In the genomic region with DNA sequence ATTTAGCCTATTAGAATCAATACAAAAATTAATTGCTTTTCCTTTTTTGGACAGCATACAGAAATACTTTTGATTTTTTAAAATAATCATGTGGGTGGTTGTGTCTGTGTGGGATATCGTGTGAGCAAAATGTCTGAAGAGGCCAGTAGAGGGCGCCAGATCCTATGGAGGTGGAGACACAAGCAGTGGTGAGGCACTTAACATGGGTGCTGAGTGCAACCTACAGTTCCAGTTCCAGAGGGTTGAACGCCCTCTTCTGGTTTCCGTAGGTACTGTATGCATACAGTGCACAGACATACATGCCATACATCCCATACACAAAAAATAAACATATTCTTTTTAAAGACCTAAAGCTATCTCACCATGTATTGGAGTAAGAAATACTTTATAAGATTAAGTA, we compare ENCODE assay signal across 8 mouse cellular contexts.
DNase-seq lines count a peak whose midpoint lies in the region; ATAC-seq and TF ChIP-seq lines count a peak whose summit lies in the region.

No protein-coding gene starts in this region.

- no peaks in the 10 kb centered on the region for H3K27me3 ChIP-seq in lung, embryonic 14.5 days (ENCODE audit: insufficient read depth, low read length)

- ATAC-seq in lung, embryonic 14.5 days (ENCODE audit: insufficient read depth), result peak; percentile 54

- H3K4me3 ChIP-seq in cortical plate, adult 2 months (ENCODE audit: insufficient read depth, low read length), result no peak overlapping the region
- no peak overlapping the region for H3K4me3 ChIP-seq in lung, embryonic 14.5 days (ENCODE audit: low read depth, low read length)

- H3K4me2 ChIP-seq in lung, embryonic 14.5 days, result no peak overlapping the region

- H3K4me1 ChIP-seq in cortical plate, adult 2 months (ENCODE audit: control insufficient read depth, insufficient read depth, low read length), result no peaks in the 10 kb centered on the region
- H3K4me1 ChIP-seq in lung, embryonic 14.5 days (ENCODE audit: insufficient read depth), result no peaks in the 10 kb centered on the region

- no peak for TF ChIP-seq POLR2A in cortical plate, adult 2 months (IDR thresholded peaks at IDR 0.05; ENCODE audit: extremely low read depth, insufficient read depth, low read length)

- no peak overlapping the region for H3K27ac ChIP-seq in cortical plate, adult 2 months (ENCODE audit: insufficient read depth, low read length)
- no peak overlapping the region for H3K27ac ChIP-seq in lung, embryonic 14.5 days (ENCODE audit: low read depth)

- WGBS in lung, embryonic 14.5 days, result 46% methylated on average over 4 of the region's 4 CpGs

- DNase-seq in frontal cortex, adult 2 months (ENCODE audit: extremely low spot score in 1 of 2, low spot score in 1 of 2), result peak; percentile 30 to 65
- no peak for DNase-seq in frontal cortex, postnatal 14 days (ENCODE audit: low spot score in 2 of 2)
- peak; percentile 14 for DNase-seq in urinary bladder, postnatal 25 days (ENCODE audit: low spot score)
- DNase-seq in urinary bladder, adult 18-20 months (ENCODE audit: low spot score in 2 of 2), result no peak
- DNase-seq in kidney, adult 8-10 months, result peak; percentile 21 to 56
- DNase-seq in lung, embryonic 14.5 days, result peak; percentile 70
- DNase-seq in spleen, postnatal 10 days (ENCODE audit: low spot score in 2 of 2), result peak; percentile 26 to 76

- H3K9me3 ChIP-seq in lung, embryonic 14.5 days (ENCODE audit: low read depth, low read length), result no peaks in the 10 kb centered on the region

- no peaks in the 10 kb centered on the region for H3K36me3 ChIP-seq in lung, embryonic 14.5 days (ENCODE audit: insufficient read depth)

- H3K9ac ChIP-seq in lung, embryonic 14.5 days, result no peak overlapping the region

- peak; percentile 51 for TF ChIP-seq CTCF in cortical plate, adult 2 months (IDR thresholded peaks at IDR 0.05; ENCODE audit: extremely low read depth, insufficient read depth, low read length)
- peak; percentile 66 for TF ChIP-seq CTCF in lung, embryonic 14.5 days (IDR thresholded peaks at IDR 0.05; ENCODE audit: low read depth)

Comparison
In these comparisons a context has a peak if more than half of its experiments do, and no peak if none do; other contexts are left out.
1. DNase-seq: peak in frontal cortex, adult 2 months (2 of 2), urinary bladder, postnatal 25 days (single experiment), kidney, adult 8-10 months (2 of 2), lung, embryonic 14.5 days (single experiment) and spleen, postnatal 10 days (2 of 2); none in frontal cortex, postnatal 14 days (0 of 2) and urinary bladder, adult 18-20 months (0 of 2).